Mouse (Mus musculus): Measurements from ENCODE around the gene Acbd6. TPM values are rescaled to one million over a fixed set of nuclear protein-coding genes. Genes with fewer than 3 reads are reported as not detected.

Acbd6 gene
- total RNA-seq, 2 experiments from 2014 or later, result 57.9 to 59.5 TPM

DNA sequence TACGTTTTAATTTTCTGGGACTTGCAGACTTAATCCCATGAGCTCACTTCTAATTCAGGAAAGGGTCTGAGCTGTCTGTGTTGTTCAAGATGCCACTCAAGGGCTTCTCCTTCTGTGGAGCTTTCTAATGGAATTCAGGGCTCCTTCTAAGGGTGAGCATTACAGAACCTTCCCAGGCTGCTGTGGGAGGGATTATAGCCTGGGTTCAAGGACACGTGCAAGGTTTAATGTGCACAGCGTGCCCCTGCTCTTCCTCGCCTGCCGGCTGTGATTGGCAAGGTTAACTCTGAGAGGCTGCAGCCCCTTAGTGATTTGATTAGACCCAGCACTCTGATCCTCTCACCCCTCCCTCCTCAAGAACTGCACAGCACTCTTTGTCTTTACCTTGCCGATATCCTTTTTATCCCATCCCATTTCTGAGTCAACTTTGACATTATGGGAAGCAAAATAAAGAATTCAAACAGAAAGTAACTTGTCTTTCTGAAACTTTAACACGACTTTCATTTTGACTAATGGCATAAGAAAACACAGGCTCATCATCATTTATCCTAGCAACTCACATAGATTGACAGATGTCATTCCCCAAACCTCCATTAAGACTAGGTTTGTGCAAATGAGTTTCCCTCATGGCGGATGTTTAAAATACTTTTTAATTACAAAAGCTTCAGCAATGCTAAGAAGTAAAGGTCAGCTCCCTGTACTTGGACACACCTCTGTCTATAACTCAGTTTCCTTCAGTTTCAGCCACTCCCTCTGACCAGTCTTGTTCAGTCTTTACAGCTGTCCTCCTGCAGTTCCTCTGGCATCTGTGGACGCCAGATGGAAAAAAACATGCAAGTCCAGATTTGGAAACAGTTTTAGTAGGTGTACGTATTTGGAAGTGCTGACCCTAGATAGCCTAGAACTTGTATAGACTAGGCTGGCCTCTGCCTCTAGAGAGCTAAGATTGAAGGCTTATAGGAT lies 88.7 kb downstream of the Acbd6 start:
- no peak for DNase-seq (ENCODE audit: low spot score in 2 of 2)

GRCm38 (mm10) chr1:155650121-155650846 lies 92.4 kb downstream of the Acbd6 start:
- no peak for DNase-seq (ENCODE audit: low spot score in 2 of 2)

DNA sequence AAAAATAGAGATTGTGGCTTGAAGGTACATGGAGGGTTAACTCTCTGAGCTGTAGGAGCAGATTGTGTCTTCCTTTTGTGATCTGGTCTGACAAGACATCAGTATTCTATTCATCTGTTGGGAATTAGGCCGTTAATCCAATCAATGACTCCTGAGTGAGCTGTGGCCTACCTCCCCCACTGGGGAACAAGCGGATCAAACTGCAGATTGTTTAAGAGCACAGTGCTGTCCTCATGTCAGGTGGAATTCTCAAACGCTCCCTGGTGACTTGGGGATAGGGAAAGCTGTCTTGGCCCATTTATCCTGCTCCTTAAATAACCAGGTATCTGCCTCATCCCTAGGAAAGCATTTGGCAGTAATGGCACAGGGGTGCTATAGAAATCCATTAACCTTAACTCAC lies 97.0 kb downstream of the Acbd6 start:
- no peak for DNase-seq (ENCODE audit: low spot score in 2 of 2)

GRCm38 (mm10) chr1:155656321-155656720 lies 98.4 kb downstream of the Acbd6 start:
- no peak for DNase-seq (ENCODE audit: low spot score in 2 of 2)

- DNase-seq (ENCODE audit: low spot score in 2 of 2), result no peak
These were observed 106.1 kb downstream of the Acbd6 start for GRCm38 (mm10) chr1:155663994-155664393.

- no peak for DNase-seq (ENCODE audit: low spot score in 2 of 2)
These were observed 117.7 kb downstream of the Acbd6 start for GRCm38 (mm10) chr1:155675570-155675969.

DNA sequence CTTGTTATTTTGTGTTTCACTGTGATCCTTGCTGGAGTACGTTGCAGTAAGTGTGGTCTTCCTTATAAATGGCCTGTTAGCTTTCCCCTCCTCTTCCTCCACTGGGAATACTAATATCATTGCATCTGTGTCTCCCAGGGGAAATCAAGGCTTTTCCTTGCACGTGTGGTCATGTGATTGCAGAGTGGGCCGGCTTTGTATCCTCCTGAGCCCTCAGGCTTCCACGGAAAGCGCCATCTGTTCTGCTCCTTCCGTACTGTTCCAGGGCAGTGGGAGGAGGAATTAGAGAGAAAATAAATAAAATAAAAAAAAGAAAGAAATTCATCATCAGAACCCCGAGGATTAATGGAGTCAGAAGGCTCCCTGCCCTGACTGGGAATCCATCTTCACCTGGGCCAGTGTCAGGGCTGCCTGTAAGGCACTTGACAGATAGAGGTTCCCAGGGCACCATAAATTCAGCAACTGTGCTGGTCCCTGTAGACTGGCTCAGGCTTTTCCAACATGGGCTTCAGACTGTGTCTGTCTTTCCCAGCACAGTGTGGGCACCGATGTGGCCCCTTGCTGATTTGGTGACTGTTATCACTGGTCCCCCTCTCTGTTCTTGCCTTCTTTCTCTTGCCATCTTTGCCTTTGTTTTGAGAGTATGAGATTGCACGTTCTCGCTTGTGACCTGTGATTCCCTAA lies 123.3 kb downstream of the Acbd6 start:
- DNase-seq (ENCODE audit: low spot score in 2 of 2), result no peak

DNA sequence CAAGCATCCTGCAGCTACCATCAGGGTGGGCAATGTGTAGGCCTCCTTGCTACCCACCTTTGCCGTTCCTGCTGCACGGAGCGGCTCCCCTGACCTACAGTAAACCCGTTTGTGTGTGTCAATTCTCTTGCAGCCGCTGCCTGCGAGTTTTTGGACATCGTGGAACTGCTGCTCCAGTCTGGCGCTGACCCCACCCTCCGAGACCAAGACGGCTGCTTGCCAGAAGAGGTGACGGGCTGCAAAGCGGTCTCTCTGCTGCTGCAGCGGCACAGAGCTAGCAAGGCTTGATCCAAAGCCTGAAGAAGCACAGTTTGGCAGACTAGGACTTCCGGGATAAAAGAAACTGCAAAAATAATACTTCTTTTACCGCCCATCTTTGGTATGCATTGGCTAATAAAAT lies 128.9 kb downstream of the Acbd6 start:
- peak in 1 of 2 experiments; percentile 29 for DNase-seq (ENCODE audit: low spot score in 2 of 2)

DNA sequence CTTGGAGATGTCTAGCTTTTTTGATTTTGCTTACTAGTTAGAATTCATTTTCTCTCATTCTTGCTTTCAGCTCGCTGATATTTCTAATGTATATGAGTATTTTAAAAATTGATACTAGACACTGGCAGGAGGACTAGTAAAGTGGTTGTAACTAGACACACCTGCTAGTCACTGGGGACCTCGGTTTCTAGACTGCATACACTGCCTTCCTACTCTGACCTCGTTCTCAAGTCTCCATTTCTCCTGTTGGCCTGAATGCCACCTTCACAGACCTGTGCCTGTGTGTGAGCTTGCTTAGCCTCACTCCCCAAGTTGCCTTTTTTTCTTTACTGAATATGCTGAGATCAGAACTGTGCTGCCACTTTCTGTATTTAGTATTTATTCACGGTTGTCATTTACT lies 131.2 kb downstream of the Acbd6 start:
- no peak for DNase-seq (ENCODE audit: low spot score in 2 of 2)

- no peak for DNase-seq (ENCODE audit: low spot score in 2 of 2)
These were observed 131.6 kb downstream of the Acbd6 start for GRCm38 (mm10) chr1:155689558-155689957.

DNA sequence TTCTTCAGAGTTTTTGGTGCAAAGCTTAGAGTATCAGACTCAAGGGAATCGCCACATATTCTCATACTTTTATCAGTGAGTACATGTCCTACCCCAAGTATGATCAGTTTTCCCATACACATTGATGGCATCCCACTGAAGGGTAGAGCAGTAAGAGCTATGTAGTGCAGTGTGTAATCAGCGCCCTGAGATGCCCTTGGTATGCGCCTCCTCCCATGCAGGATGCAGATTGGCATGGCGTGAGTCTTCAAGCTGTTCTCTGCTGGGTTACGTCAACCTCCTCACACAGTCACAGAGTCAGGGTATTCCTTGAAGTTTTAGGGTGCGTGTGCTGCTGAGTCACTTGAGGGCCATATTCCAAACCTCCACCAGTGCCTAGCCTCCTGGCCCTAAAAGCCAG lies 134.3 kb downstream of the Acbd6 start:
- DNase-seq (ENCODE audit: low spot score in 2 of 2), result no peak

GRCm38 (mm10) chr1:155693026-155693425 lies 135.1 kb downstream of the Acbd6 start:
- DNase-seq (ENCODE audit: low spot score in 2 of 2), result no peak

- no peak for DNase-seq (ENCODE audit: low spot score in 2 of 2)
These were observed 135.5 kb downstream of the Acbd6 start for GRCm38 (mm10) chr1:155693443-155693842.

GRCm38 (mm10) chr1:155698373-155699159 lies 140.6 kb downstream of the Acbd6 start:
- DNase-seq (ENCODE audit: low spot score in 2 of 2), result no peak

GRCm38 (mm10) chr1:155700886-155701285 lies 143.0 kb downstream of the Acbd6 start:
- DNase-seq (ENCODE audit: low spot score in 2 of 2), result peak in 1 of 2 experiments; percentile 26

- DNase-seq (ENCODE audit: low spot score in 2 of 2), result no peak
These were observed 145.3 kb downstream of the Acbd6 start for GRCm38 (mm10) chr1:155703191-155703680.

DNA sequence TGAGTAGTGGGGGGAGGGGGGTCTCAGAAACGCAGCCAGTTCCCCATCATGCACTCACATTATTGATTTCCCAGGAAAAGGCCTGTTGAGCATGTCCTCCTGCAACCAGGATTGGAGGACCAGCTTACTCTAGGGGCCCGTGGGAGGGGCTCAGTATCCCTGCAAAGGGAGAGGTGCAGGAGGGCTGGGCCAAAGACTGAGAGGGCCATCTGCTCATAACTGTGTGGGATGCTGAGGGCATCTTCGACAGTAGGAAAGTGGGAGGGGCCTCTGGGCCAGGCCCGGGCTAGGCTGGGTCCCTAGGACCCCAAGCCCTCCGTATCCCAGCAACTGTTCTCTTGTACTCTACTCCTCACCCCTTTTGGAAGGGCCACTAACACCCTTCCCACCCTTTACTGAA lies 146.3 kb downstream of the Acbd6 start:
- DNase-seq (ENCODE audit: low spot score in 2 of 2), result no peak

- no peak for DNase-seq (ENCODE audit: low spot score in 2 of 2)
These were observed 155.4 kb downstream of the Acbd6 start for GRCm38 (mm10) chr1:155713306-155713705.

- no peak for DNase-seq (ENCODE audit: low spot score in 2 of 2)
These were observed 157.4 kb downstream of the Acbd6 start for GRCm38 (mm10) chr1:155715366-155715765.

GRCm38 (mm10) chr1:155717301-155717700 lies 159.4 kb downstream of the Acbd6 start:
- no peak for DNase-seq (ENCODE audit: low spot score in 2 of 2)

DNA sequence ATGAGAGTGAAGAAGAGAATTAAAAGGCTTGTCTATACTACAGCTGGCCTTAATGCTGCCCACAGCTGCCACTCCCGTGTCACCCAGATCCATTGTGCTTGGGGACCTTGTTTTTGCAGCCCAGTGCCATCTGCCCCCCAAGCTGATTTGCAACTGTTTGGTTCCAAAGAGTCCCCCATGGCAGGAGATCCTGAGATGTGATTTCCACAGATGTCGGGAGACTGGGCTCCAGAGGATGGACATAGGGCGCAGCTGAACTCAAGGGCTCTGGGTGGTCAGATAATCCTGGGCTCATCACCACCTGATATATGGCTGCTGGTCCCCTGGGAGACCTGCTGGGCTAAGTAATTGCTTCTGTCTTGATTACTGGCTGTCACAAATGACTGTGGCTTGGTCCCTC lies 160.9 kb downstream of the Acbd6 start:
- DNase-seq (ENCODE audit: low spot score in 2 of 2), result no peak

Measured in gastrocnemius, postnatal 4 days (tissue).